Mouse (Mus musculus) 416B (cell line): ENCODE results near the gene Pacrg.
A peak's percentile ranks its signal among the peaks of the same experiment; 100 is the strongest.

Experiments used
- DNase-seq: peaks from one replicate; pipeline ENCODE4 v3.0.0; 2011; ENCODE audit warnings: low read depth

The Pacrg gene

DNA sequence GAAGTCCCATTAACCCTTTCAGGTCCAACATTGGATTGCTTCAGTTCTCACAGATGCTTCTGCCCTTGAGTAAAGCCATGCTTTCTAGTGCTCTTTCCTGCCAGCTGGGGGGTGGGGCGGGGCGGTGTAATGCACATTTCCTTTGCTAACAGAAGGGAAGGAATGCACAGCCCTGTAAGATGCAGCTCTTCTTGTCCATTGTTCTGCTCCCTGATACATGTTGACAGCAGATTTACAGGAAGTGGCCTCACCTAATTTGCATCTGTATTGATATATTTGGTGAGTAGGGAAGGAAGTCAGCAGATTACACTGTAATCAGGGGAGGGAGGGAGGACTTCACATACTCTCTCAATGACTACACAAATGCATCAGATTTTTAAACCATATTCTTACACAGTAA, 100.0 kb downstream of the Pacrg start:
- DNase-seq = no peak

DNA sequence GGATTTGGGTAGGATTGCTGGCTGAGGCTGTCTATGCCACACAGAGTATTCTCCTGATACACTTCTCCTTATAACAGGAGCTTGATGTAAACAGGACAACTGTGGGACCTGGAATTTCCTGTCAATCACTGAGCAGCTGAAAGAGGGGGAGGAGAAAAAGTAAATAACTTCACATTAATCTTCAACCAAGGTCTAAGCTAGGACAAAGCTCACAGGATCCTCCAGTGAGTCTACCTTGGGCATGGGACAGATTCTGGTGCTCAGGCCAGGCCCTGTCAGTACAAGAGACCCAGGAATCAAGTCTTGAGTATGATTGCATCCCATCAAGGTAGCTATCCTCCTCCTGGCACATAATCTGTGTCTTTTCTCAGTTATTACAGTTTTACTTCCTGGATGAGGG, 102.1 kb downstream of the Pacrg start:
- DNase-seq = no peak

DNA sequence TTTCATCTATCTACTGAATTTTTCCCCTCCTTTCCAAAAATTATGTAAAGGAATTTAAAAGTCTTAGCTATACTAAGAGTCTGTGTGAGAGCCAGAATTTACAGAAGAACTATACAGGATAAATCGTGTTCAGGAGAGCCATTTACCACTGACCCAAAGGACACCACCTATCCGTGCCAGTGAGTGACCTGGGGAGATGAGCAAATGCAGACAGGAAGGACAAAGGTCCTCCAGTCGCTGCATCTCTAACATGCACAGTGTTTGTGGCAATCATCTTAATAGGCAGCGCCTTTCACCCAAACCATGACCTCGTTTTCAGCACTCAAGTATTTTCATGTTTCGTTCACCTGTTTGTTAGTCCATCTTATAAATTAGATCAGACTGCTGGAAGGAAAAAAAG, 105.4 kb downstream of the Pacrg start:
- no peak for DNase-seq

GRCm38 (mm10) chr17:10732303-10733048, 107.6 kb downstream of the Pacrg start:
- DNase-seq = no peak

DNA sequence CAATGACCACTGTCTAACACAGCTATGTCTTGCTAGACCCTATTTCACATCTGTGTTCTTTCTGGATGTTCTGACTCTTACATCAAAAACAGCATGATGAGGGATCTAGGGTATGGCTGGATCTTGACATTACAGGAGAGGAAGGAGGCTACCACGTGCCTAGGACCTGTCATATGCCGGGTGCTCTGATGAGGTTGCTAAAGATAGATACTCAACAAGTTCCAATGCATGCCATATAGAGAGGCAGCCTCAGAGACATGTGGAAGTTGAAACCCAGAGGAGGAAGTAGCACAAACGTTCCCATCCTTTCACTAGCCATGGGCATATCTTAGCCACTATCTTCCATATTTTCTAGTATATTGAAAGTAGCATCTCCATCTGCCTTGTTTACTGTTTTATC, 115.3 kb downstream of the Pacrg start:
- no peak for DNase-seq

DNA sequence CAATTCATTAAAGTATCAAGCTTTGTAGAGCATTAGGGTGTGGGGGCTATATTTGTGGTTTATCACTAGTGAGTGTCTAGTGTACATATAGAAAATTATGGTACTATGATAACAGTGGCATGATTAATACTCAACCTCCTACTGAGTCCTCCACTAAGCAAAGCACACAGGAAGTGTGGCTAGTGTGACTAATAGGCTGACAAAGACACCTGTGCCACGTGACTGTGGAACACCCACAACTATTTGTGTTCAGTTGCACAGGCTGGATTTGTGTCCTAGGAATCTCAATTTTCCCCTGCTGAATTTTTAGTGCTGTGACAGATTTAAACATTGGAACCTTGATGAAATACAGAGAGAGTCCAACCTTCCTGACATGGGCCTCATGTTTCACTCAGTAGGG, 118.5 kb downstream of the Pacrg start:
- peak; percentile 1 for DNase-seq

- no peak for DNase-seq
These were observed 123.0 kb downstream of the Pacrg start for GRCm38 (mm10) chr17:10717148-10717547.

- DNase-seq = no peak
These were observed 137.3 kb downstream of the Pacrg start for GRCm38 (mm10) chr17:10702781-10703180.

DNA sequence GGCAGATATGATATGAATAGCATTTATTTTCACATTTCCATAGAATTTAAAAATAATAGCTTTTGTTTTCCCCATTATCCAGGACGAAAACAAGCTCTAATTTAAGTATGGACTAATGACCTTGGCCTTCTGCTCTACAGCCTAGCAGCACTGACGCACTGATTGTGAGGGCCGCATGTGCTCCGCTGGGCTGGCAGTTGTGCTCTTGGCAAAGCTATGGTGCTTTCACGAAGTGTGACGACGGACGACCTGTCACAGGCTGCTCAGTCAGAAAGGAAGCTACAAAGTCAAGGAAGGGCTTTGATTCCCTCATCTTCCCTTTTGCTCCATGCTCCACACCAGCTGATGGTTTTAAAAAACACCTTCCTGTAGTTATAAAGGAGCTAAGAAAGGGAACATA, 142.1 kb downstream of the Pacrg start:
- no peak for DNase-seq

DNA sequence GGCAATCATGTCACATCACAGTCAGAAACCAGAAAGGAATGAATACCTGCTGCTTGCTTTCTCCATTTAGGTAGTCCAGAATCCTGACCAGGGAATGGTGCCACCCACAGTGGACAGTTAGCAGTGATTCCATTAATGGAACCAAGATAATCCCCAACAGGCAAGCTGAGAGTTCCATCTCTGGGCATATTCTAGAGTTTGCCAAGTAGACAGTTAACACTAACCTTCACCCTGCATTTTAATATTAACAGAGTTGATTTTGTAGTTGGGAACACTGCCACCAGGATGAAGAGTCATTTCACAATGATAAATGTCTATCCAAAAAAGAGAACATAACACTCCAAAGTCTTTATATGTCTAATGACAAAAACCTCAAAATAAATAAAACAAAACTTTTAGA, 144.7 kb downstream of the Pacrg start:
- DNase-seq = no peak

GRCm38 (mm10) chr17:10677098-10677497, 163.0 kb downstream of the Pacrg start:
- no peak for DNase-seq

GRCm38 (mm10) chr17:10675536-10675935, 164.6 kb downstream of the Pacrg start:
- no peak for DNase-seq

DNA sequence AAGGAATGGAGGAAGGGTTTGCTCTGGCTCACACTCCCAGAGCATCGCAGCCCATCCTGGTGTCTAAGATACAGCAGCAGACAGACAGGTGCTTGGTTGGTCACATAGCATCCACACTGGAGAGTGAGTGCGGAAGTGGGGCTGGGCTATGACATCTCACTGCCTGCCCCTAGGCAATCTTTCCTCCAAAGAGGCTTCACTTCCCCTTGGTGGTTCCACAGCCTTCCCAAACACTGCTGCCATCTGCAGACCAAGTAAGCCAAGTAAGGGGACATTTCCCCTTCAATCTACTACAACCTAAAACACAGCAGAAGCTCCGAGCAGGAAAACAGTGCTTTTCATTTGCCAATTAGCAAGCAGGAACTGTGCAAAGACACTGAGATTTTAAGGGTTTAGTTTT, 165.1 kb downstream of the Pacrg start:
- DNase-seq = no peak

GRCm38 (mm10) chr17:10661294-10661693, 178.8 kb downstream of the Pacrg start:
- DNase-seq = no peak

GRCm38 (mm10) chr17:10643604-10644003, 196.5 kb downstream of the Pacrg start:
- no peak for DNase-seq

DNA sequence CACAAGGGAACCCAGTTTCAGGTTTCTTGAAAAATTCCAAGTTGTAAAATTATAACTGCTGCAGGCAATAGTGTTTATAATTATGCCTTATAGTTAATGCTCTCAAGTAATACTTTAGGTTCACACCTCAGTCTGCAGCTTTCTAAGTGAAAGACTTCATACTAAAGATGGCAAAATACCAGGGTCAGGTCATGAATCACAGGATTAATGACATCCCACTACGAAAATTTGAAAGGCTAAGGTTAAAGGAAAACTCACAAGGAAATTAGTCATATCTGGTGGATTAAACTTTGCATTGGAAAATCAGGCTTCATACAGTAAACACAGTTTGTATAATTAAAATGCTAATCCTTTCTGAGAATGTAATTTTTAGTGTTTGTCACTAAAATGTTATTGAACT, 200.3 kb downstream of the Pacrg start:
- DNase-seq = no peak

DNA sequence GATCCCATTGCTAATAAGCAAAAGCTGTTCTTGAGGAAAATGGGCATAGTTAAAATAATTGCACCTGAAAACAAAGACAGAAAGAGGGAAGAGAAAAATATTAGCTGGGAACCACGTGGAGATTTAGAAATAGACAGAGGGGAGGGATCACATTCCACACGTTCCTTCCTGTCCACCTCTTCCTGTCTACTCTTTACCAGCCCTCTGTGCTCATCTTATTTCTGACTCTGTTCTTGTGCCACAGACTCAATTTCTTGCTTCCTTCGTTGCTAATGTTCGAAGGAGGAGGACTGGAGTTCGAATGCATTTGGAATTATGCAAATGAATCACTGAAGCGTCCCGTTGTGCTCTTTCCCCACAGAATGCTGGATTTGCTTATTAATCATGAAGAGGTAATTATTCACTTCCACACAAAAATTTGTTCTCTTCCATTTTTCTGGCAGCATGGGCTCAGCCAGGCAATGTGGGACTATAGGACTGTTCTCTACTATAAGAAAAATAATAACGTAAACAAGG, 204.1 kb downstream of the Pacrg start:
- no peak for DNase-seq

GRCm38 (mm10) chr17:10635470-10635869, 204.6 kb downstream of the Pacrg start:
- DNase-seq = no peak

- no peak for DNase-seq
These were observed 205.1 kb downstream of the Pacrg start for GRCm38 (mm10) chr17:10635046-10635445.

DNA sequence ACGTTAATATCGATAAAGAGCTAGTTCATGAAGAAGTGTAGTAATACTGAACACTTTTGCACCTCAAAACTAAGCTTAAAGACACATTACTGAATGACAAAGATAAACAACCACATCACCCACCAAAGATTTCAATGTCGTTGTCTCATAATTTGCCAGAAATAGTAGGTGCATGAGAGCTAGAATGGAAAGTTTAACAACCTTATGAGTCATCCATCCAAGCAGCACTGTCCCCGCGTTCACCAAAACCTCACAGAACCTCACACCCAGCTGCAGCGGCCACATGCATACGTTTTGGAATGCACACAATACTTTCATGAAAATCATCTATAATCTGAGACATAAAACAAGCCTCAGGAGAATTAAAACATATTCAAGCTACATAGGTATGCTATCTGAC, 206.3 kb downstream of the Pacrg start:
- no peak for DNase-seq

DNA sequence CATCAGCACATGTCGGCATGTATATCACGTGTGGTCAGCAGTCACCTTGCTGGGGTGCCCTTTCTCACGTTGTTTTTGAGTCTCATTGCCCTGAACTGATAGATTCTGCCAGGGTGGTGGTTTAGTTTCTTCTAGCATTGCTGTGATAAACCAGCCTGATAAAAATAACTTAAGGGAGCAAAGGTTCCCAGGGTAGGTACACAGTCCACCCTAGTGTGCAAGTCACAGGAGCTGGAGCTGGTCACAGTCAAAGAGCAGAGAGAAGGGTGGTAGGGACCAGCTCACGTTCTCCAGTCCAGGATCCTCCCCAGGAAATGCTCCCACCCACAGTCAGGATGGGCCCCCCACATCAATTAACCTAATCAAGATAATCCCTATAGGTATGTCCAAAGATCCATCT, 211.9 kb downstream of the Pacrg start:
- no peak for DNase-seq

- DNase-seq = no peak
These were observed 212.6 kb downstream of the Pacrg start for GRCm38 (mm10) chr17:10627476-10627875.

GRCm38 (mm10) chr17:10626299-10627095, 213.6 kb downstream of the Pacrg start:
- no peak for DNase-seq
